Mouse (Mus musculus) kidney, adult 2 months (tissue): ENCODE measurements around the gene A930018P22Rik. TPM values are rescaled to one million over a fixed set of nuclear protein-coding genes. Genes with fewer than 3 reads are reported as not detected.
"Not testable (repeated sequence)": the region's sequence is repeated elsewhere in the genome, so short reads cannot be mapped to it uniquely, and the experiment has no call there.

Experiments
- DNase-seq: peaks from one replicate; pipeline ENCODE4 v3.0.0; 2021
- H3K27ac ChIP-seq: fragments of 200-500 bp; 2 replicates; pipeline ENCODE4 v1.5.1; 2012; ENCODE audit warnings: low read depth, low read length, control low read depth, inconsistent platforms; ENCODE audit not compliant: insufficient read depth
- H3K27me3 ChIP-seq: fragments of 200-500 bp; replicated peaks from 2 replicates; pipeline ENCODE4 v1.6.1; 2012; ENCODE audit warnings: mild to moderate bottlenecking, moderate library complexity, low read length, inconsistent platforms; ENCODE audit not compliant: control insufficient read depth, insufficient read depth
- H3K36me3 ChIP-seq: fragments of 200-500 bp; 2 replicates; pipeline ENCODE4 v1.6.1; 2012; ENCODE audit warnings: mild to moderate bottlenecking, moderate library complexity, low read length, inconsistent platforms; ENCODE audit not compliant: control insufficient read depth, insufficient read depth
- H3K4me1 ChIP-seq: fragments of 200-500 bp; 2 replicates; pipeline ENCODE4 v1.6.1; 2011; ENCODE audit warnings: low read length; ENCODE audit not compliant: control insufficient read depth, insufficient read depth
- H3K4me3 ChIP-seq: fragments of 200-500 bp; 2 replicates; pipeline ENCODE4 v1.5.1; 2011; ENCODE audit warnings: mild to moderate bottlenecking, low read depth, low read length, control low read depth; ENCODE audit not compliant: insufficient read depth
- CTCF ChIP-seq: fragments of 200-500 bp; conservative IDR thresholded peaks from 2 replicates; pipeline ENCODE4 v1.5.1; 2011; ENCODE audit warnings: low read depth, mild to moderate bottlenecking, control low read depth, low read length, moderate library complexity, mixed read lengths; ENCODE audit not compliant: insufficient read depth, insufficient read length
- POLR2A ChIP-seq: fragments of 200-500 bp; IDR thresholded peaks from one replicate; pipeline ENCODE4 v1.6.1; 2011; ENCODE audit warnings: low read depth, low read length, control low read depth
- WGBS: fragments of 180-500 bp; shearing (Covaris S2); methylation state at CpG from one replicate; pipeline ENCODE4 v1.1.7; 2018; 5-methylcytosine and 5-hydroxymethylcytosine counted together
- polyA plus RNA-seq: library from polyadenylated mRNA; depleted of rRNA; stranded (reverse); fragments of >200 nt; gene quantifications from 2 replicates; pipeline ENCODE4 v1.2.3, GENCODE M21; 2012; rRNA removed

The A930018P22Rik gene
- polyA plus RNA-seq: 0.12 and 0.19 TPM in 2 replicates

DNA sequence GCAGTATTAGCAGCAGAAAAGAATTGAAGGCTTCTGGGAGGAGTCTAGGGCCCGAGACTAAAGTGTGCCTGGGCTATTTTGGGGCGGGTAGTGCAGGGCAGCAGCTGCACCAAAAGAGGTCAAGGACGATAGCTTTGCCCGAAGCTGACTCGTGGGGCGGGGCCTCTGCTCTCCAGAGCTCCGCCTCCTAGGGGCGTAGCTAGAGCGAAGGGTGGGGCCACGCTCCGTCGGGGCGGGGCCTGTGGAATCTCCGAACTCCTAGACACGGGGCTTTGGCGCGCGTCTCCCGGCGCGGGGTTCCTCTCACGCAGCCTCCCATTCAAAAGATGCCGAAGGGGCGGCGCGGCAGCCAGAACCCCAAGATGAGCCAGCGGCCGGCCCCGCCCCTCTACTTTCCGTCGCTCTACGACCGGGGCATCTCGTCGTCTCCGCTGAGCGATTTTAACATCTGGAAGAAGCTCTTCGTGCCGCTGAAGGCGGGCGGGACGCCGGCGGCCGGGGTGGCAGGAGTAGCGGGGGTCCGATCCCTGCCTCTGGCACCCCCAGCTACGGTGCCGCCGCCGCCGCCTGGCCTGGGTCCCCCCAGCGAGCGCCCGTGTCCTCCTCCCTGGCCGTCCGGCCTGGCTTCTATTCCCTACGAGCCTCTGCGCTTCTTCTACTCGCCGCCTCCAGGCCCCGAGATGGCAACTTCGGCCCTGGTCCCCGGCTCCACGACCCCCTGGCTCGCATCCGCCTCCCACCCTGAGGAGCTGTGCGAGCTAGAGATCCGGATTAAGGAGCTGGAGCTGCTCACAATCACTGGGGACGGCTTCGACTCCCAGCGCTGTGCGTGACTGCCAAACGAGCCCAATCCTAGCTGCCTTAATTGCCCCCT is at the start of gene A930018P22Rik:
Gene A930018P22Rik (plus strand): TSS at position 265 of the 874 bp plus-strand sequence.
- H3K27ac ChIP-seq: peak within 1 kb of the TSS; percentile 32

GRCm38 (mm10) chr2:104078285-104078684 is 44.3 kb upstream of the A930018P22Rik start:
- H3K27ac ChIP-seq, H3K36me3 ChIP-seq, H3K4me1 ChIP-seq, H3K4me3 ChIP-seq, H3K27me3 ChIP-seq, DNase-seq: not testable (repeated sequence)
- 81% methylated on average over 5 of the region's 5 CpGs for WGBS

More for the DNA sequence above, at the start of gene A930018P22Rik:
- WGBS: under 1% methylated on average over 73 of the region's 74 CpGs
- Histone ChIP-seq H3K4me3 (peak within 1 kb of the TSS; percentile 68), H3K4me1 (peaks cover 7% of the 10 kb centered on the region; the same call in 1 of the 2 replicates), H3K36me3 (no peaks in the 10 kb centered on the region), H3K27me3 (no peaks in the 10 kb centered on the region)
- TF ChIP-seq POLR2A: no peak
- no peak for TF ChIP-seq CTCF
- DNase-seq: peak; percentile 95

DNA sequence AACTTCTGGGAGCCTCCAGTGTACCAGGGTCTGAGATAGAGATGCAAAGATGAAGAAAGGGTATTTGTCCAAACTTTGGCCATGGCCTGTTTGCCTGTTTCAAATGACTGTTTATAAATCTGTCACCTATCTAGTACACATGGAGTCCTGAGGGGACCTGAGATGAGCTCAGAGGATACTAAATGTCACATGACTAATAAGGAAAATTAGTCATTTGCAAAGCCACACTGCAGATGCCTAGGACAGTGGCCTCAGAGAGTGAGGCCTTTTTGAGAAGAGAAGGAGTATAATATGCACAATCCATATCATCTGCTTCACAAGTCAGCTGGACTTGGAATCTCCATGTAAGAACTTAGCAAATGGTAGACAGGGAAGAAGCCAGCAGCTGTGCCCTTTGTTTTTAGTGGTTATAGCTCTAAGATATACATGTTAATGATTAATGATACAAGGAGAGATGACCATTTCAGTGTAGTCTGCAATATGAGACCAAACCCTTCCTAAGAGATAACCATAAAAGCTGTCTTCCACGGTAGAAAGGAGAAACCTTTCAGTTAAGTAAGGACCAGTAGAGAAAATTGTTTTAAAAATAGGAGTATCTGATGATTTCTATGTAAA is 41.0 kb upstream of the A930018P22Rik start:
- not testable (repeated sequence) for DNase-seq, H3K36me3 ChIP-seq, H3K27me3 ChIP-seq, H3K4me3 ChIP-seq, H3K27ac ChIP-seq, H3K4me1 ChIP-seq
- WGBS: no CpG with 5 or more reads among the region's 1 CpGs

GRCm38 (mm10) chr2:104082474-104082873 is 40.1 kb upstream of the A930018P22Rik start:
- no peaks in the 10 kb centered on the region for H3K36me3 ChIP-seq
- TF ChIP-seq POLR2A (no peak), CTCF (no peak)
- no peaks in the 10 kb centered on the region for H3K27me3 ChIP-seq
- H3K4me3 ChIP-seq: no peak overlapping the region
- H3K27ac ChIP-seq: no peak overlapping the region
- H3K4me1 ChIP-seq: no peaks in the 10 kb centered on the region
- no peak for DNase-seq

DNA sequence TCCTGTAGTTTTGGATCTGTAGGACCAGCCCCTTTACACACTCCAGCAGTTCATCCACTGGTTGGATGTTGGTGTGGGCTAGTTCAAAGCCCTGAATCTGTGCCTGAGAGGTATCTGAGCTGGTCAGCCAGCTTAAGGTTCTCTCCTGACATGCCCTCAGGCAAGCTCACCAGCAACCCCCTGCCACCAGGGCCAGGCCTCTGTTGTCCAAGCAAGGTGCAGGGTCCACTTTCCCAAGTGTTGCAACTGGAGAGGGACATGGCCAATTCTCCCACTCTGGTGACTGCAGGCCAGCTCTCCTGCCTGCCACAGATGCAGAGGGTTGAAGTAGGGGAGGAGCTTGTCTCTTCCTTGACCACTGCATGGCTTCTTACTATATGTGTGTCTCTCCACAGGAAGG is 38.5 kb upstream of the A930018P22Rik start:
- H3K4me3 ChIP-seq, H3K27ac ChIP-seq, H3K36me3 ChIP-seq, DNase-seq, H3K27me3 ChIP-seq, H3K4me1 ChIP-seq: not testable (repeated sequence)

DNA sequence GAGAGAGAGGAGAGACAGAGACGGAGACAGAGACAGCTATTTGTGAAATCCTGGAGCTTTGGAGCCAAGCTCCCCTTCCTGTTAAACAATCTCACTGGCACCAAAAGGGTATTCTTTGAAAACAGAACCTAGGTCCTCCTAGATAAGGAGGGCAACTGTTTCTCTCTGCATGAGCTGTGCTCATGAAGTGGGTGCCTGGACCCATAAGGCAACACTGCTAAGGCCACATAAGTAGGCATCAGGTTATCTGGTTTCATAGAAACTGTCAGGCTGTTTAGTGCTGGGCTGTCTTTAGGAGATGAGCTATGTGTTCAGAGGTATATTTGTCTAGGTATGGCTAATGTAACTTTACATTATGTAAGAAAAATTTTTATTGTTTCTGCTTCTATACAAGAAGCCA is 35.0 kb upstream of the A930018P22Rik start:
- H3K36me3 ChIP-seq, H3K27me3 ChIP-seq, DNase-seq, H3K4me3 ChIP-seq, H3K27ac ChIP-seq, H3K4me1 ChIP-seq: not testable (repeated sequence)
- WGBS: 80% methylated on average over 1 of the region's 1 CpGs

GRCm38 (mm10) chr2:104093305-104093704 is 29.3 kb upstream of the A930018P22Rik start:
- H3K4me1 ChIP-seq: no peaks in the 10 kb centered on the region; the same call in 1 of the 2 replicates
- no peaks in the 10 kb centered on the region for H3K36me3 ChIP-seq
- no peak for DNase-seq
- no peak overlapping the region for H3K27ac ChIP-seq
- H3K27me3 ChIP-seq: no peaks in the 10 kb centered on the region
- no peak overlapping the region for H3K4me3 ChIP-seq
- no peak for TF ChIP-seq POLR2A
- TF ChIP-seq CTCF: no peak
- WGBS: 72% methylated on average over 2 of the region's 2 CpGs
